Mouse (Mus musculus): ENCODE results near the gene Dap. TPM values are rescaled to one million over a fixed set of nuclear protein-coding genes. Genes with fewer than 3 reads are reported as not detected.

Gene Dap
- polyA plus RNA-seq, 1 experiment from 2014 or later = 124 TPM

GRCm38 (mm10) chr15:31251189-31251588 lies 27.1 kb downstream of the Dap start:
- ATAC-seq = peak; percentile 13; the same call in 1 of the 2 replicates
- no peaks in the 10 kb centered on the region for H3K9me3 ChIP-seq (ENCODE audit: control insufficient read depth)
- no peaks in the 10 kb centered on the region for H3K36me3 ChIP-seq (ENCODE audit: control insufficient read depth, insufficient read depth)
- TF ChIP-seq CTCF (IDR thresholded peaks at IDR 0.05; ENCODE audit: low read depth) = no peak
- H3K27ac ChIP-seq (ENCODE audit: low read depth, low read length) = no peak overlapping the region
- H3K4me2 ChIP-seq (replicated peaks; ENCODE audit: low read depth) = no peak overlapping the region
- no peaks in the 10 kb centered on the region for H3K27me3 ChIP-seq (replicated peaks; ENCODE audit: control insufficient read depth, insufficient read depth, low read length)
- H3K9ac ChIP-seq (ENCODE audit: low read depth, low read length) = no peak overlapping the region
- H3K4me1 ChIP-seq (replicated peaks; ENCODE audit: control insufficient read depth, insufficient read depth, low read length) = no peaks in the 10 kb centered on the region
- WGBS = 72% methylated on average over 6 of the region's 6 CpGs
- H3K4me3 ChIP-seq (ENCODE audit: low read depth, low read length) = no peak overlapping the region

- H3K4me3 ChIP-seq (ENCODE audit: low read depth, low read length) = no peak overlapping the region
- no peaks in the 10 kb centered on the region for H3K9me3 ChIP-seq (ENCODE audit: control insufficient read depth)
- H3K27ac ChIP-seq (ENCODE audit: low read depth, low read length) = no peak overlapping the region
- no peaks in the 10 kb centered on the region for H3K36me3 ChIP-seq (ENCODE audit: control insufficient read depth, insufficient read depth)
- 90% methylated on average over 16 of the region's 16 CpGs for WGBS
- H3K4me2 ChIP-seq (replicated peaks; ENCODE audit: low read depth) = no peak overlapping the region
- no peaks in the 10 kb centered on the region for H3K27me3 ChIP-seq (replicated peaks; ENCODE audit: control insufficient read depth, insufficient read depth, low read length)
- no peaks in the 10 kb centered on the region for H3K4me1 ChIP-seq (replicated peaks; ENCODE audit: control insufficient read depth, insufficient read depth, low read length)
- ATAC-seq = no peak
- TF ChIP-seq CTCF (IDR thresholded peaks at IDR 0.05; ENCODE audit: low read depth) = no peak
- H3K9ac ChIP-seq (ENCODE audit: low read depth, low read length) = no peak overlapping the region
Observed at GRCm38 (mm10) chr15:31252590-31253311, 28.6 kb downstream of the Dap start.

GRCm38 (mm10) chr15:31253380-31253779 lies 29.3 kb downstream of the Dap start:
- H3K27me3 ChIP-seq (replicated peaks; ENCODE audit: control insufficient read depth, insufficient read depth, low read length) = no peaks in the 10 kb centered on the region
- no peak overlapping the region for H3K4me3 ChIP-seq (ENCODE audit: low read depth, low read length)
- 73% methylated on average over 8 of the region's 8 CpGs for WGBS
- no peak overlapping the region for H3K9ac ChIP-seq (ENCODE audit: low read depth, low read length)
- H3K4me2 ChIP-seq (replicated peaks; ENCODE audit: low read depth) = no peak overlapping the region
- H3K4me1 ChIP-seq (replicated peaks; ENCODE audit: control insufficient read depth, insufficient read depth, low read length) = no peaks in the 10 kb centered on the region
- no peaks in the 10 kb centered on the region for H3K9me3 ChIP-seq (ENCODE audit: control insufficient read depth)
- ATAC-seq = no peak
- no peak for TF ChIP-seq CTCF (IDR thresholded peaks at IDR 0.05; ENCODE audit: low read depth)
- no peak overlapping the region for H3K27ac ChIP-seq (ENCODE audit: low read depth, low read length)
- no peaks in the 10 kb centered on the region for H3K36me3 ChIP-seq (ENCODE audit: control insufficient read depth, insufficient read depth)

- 83% methylated on average over 4 of the region's 4 CpGs for WGBS
- H3K9ac ChIP-seq (ENCODE audit: low read depth, low read length) = no peak overlapping the region
- H3K9me3 ChIP-seq (ENCODE audit: control insufficient read depth) = no peaks in the 10 kb centered on the region
Observed at GRCm38 (mm10) chr15:31253963-31254362, 29.8 kb downstream of the Dap start.

GRCm38 (mm10) chr15:31254939-31255535 lies 30.9 kb downstream of the Dap start:
- H3K27me3 ChIP-seq (replicated peaks; ENCODE audit: control insufficient read depth, insufficient read depth, low read length) = no peaks in the 10 kb centered on the region
- H3K27ac ChIP-seq (ENCODE audit: low read depth, low read length) = no peak overlapping the region
- no peak overlapping the region for H3K9ac ChIP-seq (ENCODE audit: low read depth, low read length)
- no peak for ATAC-seq
- no peak overlapping the region for H3K4me2 ChIP-seq (replicated peaks; ENCODE audit: low read depth)
- TF ChIP-seq CTCF (IDR thresholded peaks at IDR 0.05; ENCODE audit: low read depth) = no peak
- no peaks in the 10 kb centered on the region for H3K36me3 ChIP-seq (ENCODE audit: control insufficient read depth, insufficient read depth)
- H3K4me1 ChIP-seq (replicated peaks; ENCODE audit: control insufficient read depth, insufficient read depth, low read length) = no peaks in the 10 kb centered on the region
- no peaks in the 10 kb centered on the region for H3K9me3 ChIP-seq (ENCODE audit: control insufficient read depth)
- no peak overlapping the region for H3K4me3 ChIP-seq (ENCODE audit: low read depth, low read length)
- WGBS = 87% methylated on average over 9 of the region's 9 CpGs

More at GRCm38 (mm10) chr15:31253963-31254362, 29.8 kb downstream of the Dap start:
- Histone ChIP-seq H3K4me1 (replicated peaks; ENCODE audit: control insufficient read depth, insufficient read depth, low read length) (no peaks in the 10 kb centered on the region), H3K4me2 (replicated peaks; ENCODE audit: low read depth) (no peak overlapping the region), H3K36me3 (ENCODE audit: control insufficient read depth, insufficient read depth) (no peaks in the 10 kb centered on the region), H3K27ac (ENCODE audit: low read depth, low read length) (no peak overlapping the region), H3K27me3 (replicated peaks; ENCODE audit: control insufficient read depth, insufficient read depth, low read length) (no peaks in the 10 kb centered on the region), H3K4me3 (ENCODE audit: low read depth, low read length) (no peak overlapping the region)
- ATAC-seq = no peak
- TF ChIP-seq CTCF (IDR thresholded peaks at IDR 0.05; ENCODE audit: low read depth) = no peak

- Histone ChIP-seq H3K4me3 (ENCODE audit: low read depth, low read length) (no peak overlapping the region), H3K27ac (ENCODE audit: low read depth, low read length) (no peak overlapping the region), H3K9me3 (ENCODE audit: control insufficient read depth) (no peaks in the 10 kb centered on the region), H3K9ac (ENCODE audit: low read depth, low read length) (no peak overlapping the region), H3K27me3 (replicated peaks; ENCODE audit: control insufficient read depth, insufficient read depth, low read length) (no peaks in the 10 kb centered on the region), H3K36me3 (ENCODE audit: control insufficient read depth, insufficient read depth) (no peaks in the 10 kb centered on the region), H3K4me2 (replicated peaks; ENCODE audit: low read depth) (no peak overlapping the region), H3K4me1 (replicated peaks; ENCODE audit: control insufficient read depth, insufficient read depth, low read length) (no peaks in the 10 kb centered on the region)
- ATAC-seq = no peak
- TF ChIP-seq CTCF (IDR thresholded peaks at IDR 0.05; ENCODE audit: low read depth) = no peak
- 91% methylated on average over 6 of the region's 6 CpGs for WGBS
Observed at GRCm38 (mm10) chr15:31255762-31256161, 31.6 kb downstream of the Dap start.
